Mouse (Mus musculus) brain, adult 2 months (tissue): Measurements from ENCODE around the gene Kremen1.
A peak's percentile ranks its signal among the peaks of the same experiment; 100 is the strongest.

Source experiments
- DNase-seq: peaks from one replicate; pipeline ENCODE4 v3.0.0; 2011; ENCODE audit warnings: low read depth, low spot score

Kremen1 gene

GRCm38 (mm10) chr11:5172861-5173260, 88.5 kb downstream of the Kremen1 start:
- peak; percentile 71 for DNase-seq

GRCm38 (mm10) chr11:5167311-5167710, 94.0 kb downstream of the Kremen1 start:
- DNase-seq = peak; percentile 33

GRCm38 (mm10) chr11:5165471-5165916, 95.9 kb downstream of the Kremen1 start:
- peak; percentile 96 for DNase-seq

- DNase-seq = no peak
These were observed 97.0 kb downstream of the Kremen1 start for GRCm38 (mm10) chr11:5164310-5164709.

GRCm38 (mm10) chr11:5163421-5163820, 97.9 kb downstream of the Kremen1 start:
- DNase-seq = no peak

GRCm38 (mm10) chr11:5160722-5161485, 100.5 kb downstream of the Kremen1 start:
- DNase-seq = peak; percentile 56

GRCm38 (mm10) chr11:5158056-5158455, 103.3 kb downstream of the Kremen1 start:
- no peak for DNase-seq

GRCm38 (mm10) chr11:5154961-5155805, 106.2 kb downstream of the Kremen1 start:
- peak; percentile 46 for DNase-seq

- no peak for DNase-seq
These were observed 109.5 kb downstream of the Kremen1 start, which contains the start of gene Emid1 for GRCm38 (mm10) chr11:5151680-5152337. Gene Emid1 (minus strand): TSS chr11:5152257.

- no peak for DNase-seq
These were observed 110.1 kb downstream of the Kremen1 start for GRCm38 (mm10) chr11:5151247-5151630.

GRCm38 (mm10) chr11:5150416-5151246, 110.7 kb downstream of the Kremen1 start:
- peak; percentile 33 for DNase-seq

- no peak for DNase-seq
These were observed 111.4 kb downstream of the Kremen1 start for GRCm38 (mm10) chr11:5149955-5150354.

- DNase-seq = no peak
These were observed 112.1 kb downstream of the Kremen1 start for GRCm38 (mm10) chr11:5149249-5149648.

- no peak for DNase-seq
These were observed 115.8 kb downstream of the Kremen1 start for GRCm38 (mm10) chr11:5145600-5145999.

GRCm38 (mm10) chr11:5141965-5142364, 119.4 kb downstream of the Kremen1 start:
- DNase-seq = no peak
